19 mouse cellular contexts compared by ENCODE assay signal in the genomic region with DNA sequence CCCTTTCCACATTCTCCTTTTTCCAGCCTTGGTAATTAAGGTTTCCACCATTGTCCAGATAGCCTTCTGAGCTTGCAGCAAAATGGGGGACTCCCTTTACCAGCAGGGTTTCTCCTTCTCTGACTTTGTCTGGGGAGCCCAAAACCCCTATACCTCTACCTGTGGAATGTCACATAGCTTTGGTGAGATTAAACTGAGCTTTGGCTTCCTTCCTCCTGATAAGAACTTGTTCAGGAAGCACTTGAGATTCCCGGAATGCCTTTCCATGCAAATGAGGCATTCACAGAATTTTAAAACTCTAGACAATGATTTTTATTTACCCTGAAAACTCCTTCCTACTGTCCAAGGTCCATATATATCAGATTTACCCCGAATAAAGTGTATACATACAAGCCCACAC.
"Had no signal": no experiment of that assay in that cellular context is flagged by ENCODE, and none has a peak within 500 bp of the region (broad histone marks: within the 10 kb centered on the region; RNA-seq: fewer than 3 reads in every experiment).

No protein-coding gene starts in this region.

- DNase-seq: kidney, adult 11 months; kidney, adult 8-10 months; kidney, postnatal 25 days; left cerebral cortex, postnatal 4 days; liver, postnatal 0 days; retina, postnatal 1 day; right cerebral cortex, postnatal 25 days; spleen, adult 18-20 months; thymus, postnatal 25 days had no signal

- H3K9ac ChIP-seq: intestine, embryonic 15.5 days; limb, embryonic 12.5 days; limb, embryonic 15.5 days; liver, embryonic 14.5 days; liver, postnatal 0 days; midbrain, embryonic 12.5 days; neural tube, embryonic 13.5 days; stomach, embryonic 15.5 days had no signal

- H3K27ac ChIP-seq: intestine, embryonic 15.5 days; limb, embryonic 12.5 days; limb, embryonic 15.5 days; liver, embryonic 14.5 days; midbrain, embryonic 12.5 days; neural tube, embryonic 13.5 days; stomach, embryonic 15.5 days had no signal

- H3K4me3 ChIP-seq: intestine, embryonic 15.5 days; limb, embryonic 12.5 days; limb, embryonic 15.5 days; midbrain, embryonic 12.5 days; myocyte; neural tube, embryonic 13.5 days; stomach, embryonic 15.5 days had no signal

- H3K4me1 ChIP-seq: intestine, embryonic 15.5 days; limb, embryonic 12.5 days; limb, embryonic 15.5 days; midbrain, embryonic 12.5 days; neural tube, embryonic 13.5 days; stomach, embryonic 15.5 days had no signal

- ATAC-seq: intestine, embryonic 15.5 days; liver, postnatal 0 days; midbrain, embryonic 16.5 days had no signal

- H3K4me2 ChIP-seq: intestine, embryonic 15.5 days; limb, embryonic 12.5 days; limb, embryonic 15.5 days; liver, embryonic 11.5 days; midbrain, embryonic 12.5 days; neural tube, embryonic 13.5 days; stomach, embryonic 15.5 days had no signal

- H3K9me3 ChIP-seq: intestine, embryonic 15.5 days; limb, embryonic 15.5 days; neural tube, embryonic 13.5 days; stomach, embryonic 15.5 days had no signal

- H3K27me3 ChIP-seq: intestine, embryonic 15.5 days; limb, embryonic 12.5 days; limb, embryonic 15.5 days; midbrain, embryonic 12.5 days; neural tube, embryonic 13.5 days; stomach, embryonic 15.5 days had no signal

- H3K36me3 ChIP-seq: intestine, embryonic 15.5 days; limb, embryonic 12.5 days; limb, embryonic 15.5 days; midbrain, embryonic 12.5 days; neural tube, embryonic 13.5 days; stomach, embryonic 15.5 days had no signal
